Mouse (Mus musculus): Measurements from ENCODE around the gene Nfya. TPM values are rescaled to one million over a fixed set of nuclear protein-coding genes. Genes with fewer than 3 reads are reported as not detected.

Nfya gene
- polyA plus RNA-seq, 1 experiment from 2014 or later: 11.6 TPM

- no peaks in the 10 kb centered on the region for H3K27me3 ChIP-seq
- H3K9me3 ChIP-seq: no peaks in the 10 kb centered on the region
- H3K9ac ChIP-seq: peak overlapping the region; percentile 88
- H3K27ac ChIP-seq (replicated peaks): peak overlapping the region; percentile 96
- peak overlapping the region; percentile 85 for H3K4me2 ChIP-seq
- no peaks in the 10 kb centered on the region for H3K36me3 ChIP-seq
- peak overlapping the region; percentile 64 for H3K4me3 ChIP-seq
- ATAC-seq (ENCODE audit: low FRiP score, low read depth): peak; percentile 38
- WGBS: under 1% methylated on average over 45 of the region's 47 CpGs
- H3K4me1 ChIP-seq (replicated peaks): peaks cover 32% of the 10 kb centered on the region
Measured at GRCm38 (mm10) chr17:48408526-48409291, 997 bp downstream of the Nfya start.

DNA sequence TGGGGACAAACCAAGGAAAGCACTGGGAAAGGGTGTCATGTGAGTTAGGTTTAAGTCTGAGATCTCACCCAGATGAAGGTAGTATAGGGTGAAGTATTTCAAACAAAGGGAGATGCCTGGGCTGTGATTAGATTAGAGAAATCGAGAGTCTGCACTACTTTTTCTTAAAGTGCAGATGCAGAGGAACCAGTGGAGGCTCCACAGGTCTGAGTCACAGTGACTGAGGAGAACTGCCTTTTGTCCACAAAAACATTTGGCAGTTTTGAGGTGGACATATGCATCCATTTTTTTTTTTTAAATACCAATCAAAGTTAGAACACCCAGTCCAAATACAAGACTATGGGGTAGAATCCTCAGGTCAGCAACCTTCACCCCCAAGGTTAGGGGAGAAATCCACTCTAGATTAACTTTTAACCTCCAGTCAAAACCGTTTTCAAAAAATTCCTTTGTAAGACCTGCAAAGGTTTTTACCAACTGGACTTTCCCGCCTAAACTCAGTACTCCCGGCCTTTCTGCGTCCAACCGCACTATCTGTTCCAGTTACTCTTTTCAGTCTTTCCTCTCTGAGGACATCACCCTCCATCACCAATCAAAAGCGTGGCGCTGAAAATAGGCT, 1.7 kb downstream of the Nfya start:
- Histone ChIP-seq H3K27ac (replicated peaks) (peak overlapping the region; percentile 96), H3K9ac (peak overlapping the region; percentile 88), H3K4me1 (replicated peaks) (peaks cover 32% of the 10 kb centered on the region), H3K4me3 (peak overlapping the region; percentile 64), H3K27me3 (no peaks in the 10 kb centered on the region), H3K9me3 (no peaks in the 10 kb centered on the region), H3K4me2 (peak overlapping the region; percentile 85), H3K36me3 (no peaks in the 10 kb centered on the region)
- 12% methylated on average over 8 of the region's 8 CpGs for WGBS
- ATAC-seq (ENCODE audit: low FRiP score, low read depth): no peak

GRCm38 (mm10) chr17:48407154-48407553, 2.6 kb downstream of the Nfya start:
- Histone ChIP-seq H3K9ac (0 out of 2 replicates have a peak overlapping the region, but pooled peaks have one; percentile 2), H3K4me1 (replicated peaks) (peaks cover 32% of the 10 kb centered on the region), H3K27me3 (no peaks in the 10 kb centered on the region), H3K36me3 (no peaks in the 10 kb centered on the region), H3K4me2 (no peak overlapping the region), H3K9me3 (no peaks in the 10 kb centered on the region), H3K4me3 (no peak overlapping the region), H3K27ac (replicated peaks) (no peak overlapping the region)
- 82% methylated on average over 4 of the region's 4 CpGs for WGBS
- no peak for ATAC-seq (ENCODE audit: low FRiP score, low read depth)

- H3K9me3 ChIP-seq: no peaks in the 10 kb centered on the region
- H3K27ac ChIP-seq (replicated peaks): no peak overlapping the region
- peaks cover 18% of the 10 kb centered on the region for H3K4me1 ChIP-seq (replicated peaks)
- ATAC-seq (ENCODE audit: low FRiP score, low read depth): no peak
- H3K4me2 ChIP-seq: no peak overlapping the region
- H3K9ac ChIP-seq: no peak overlapping the region
- H3K27me3 ChIP-seq: no peaks in the 10 kb centered on the region
- WGBS: 92% methylated on average over 1 of the region's 1 CpGs
- no peak overlapping the region for H3K4me3 ChIP-seq
- H3K36me3 ChIP-seq: no peaks in the 10 kb centered on the region
Measured at GRCm38 (mm10) chr17:48404706-48405105, 5.0 kb downstream of the Nfya start.

DNA sequence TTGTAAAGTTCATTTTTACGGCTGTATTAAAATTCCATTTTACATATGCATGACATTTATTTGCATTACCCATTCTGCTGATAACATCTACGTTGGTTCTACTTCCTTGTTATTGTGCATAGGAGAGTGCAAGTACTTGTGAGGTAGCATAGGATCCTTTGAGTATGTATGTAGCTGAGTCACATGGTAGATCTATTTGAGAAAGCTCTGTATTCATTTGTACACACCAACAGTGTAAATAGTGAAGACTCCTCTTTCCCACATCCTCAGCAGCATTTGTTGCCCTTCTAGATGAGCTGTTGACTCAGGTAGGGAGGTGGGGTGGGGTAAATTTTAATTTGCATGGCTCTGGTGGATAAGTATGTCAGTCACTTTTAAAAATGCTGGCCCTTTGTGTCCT, 5.9 kb downstream of the Nfya start:
- ATAC-seq (ENCODE audit: low FRiP score, low read depth): no peak
- 89% methylated on average over 2 of the region's 2 CpGs for WGBS
- no peak overlapping the region for H3K4me3 ChIP-seq
- no peaks in the 10 kb centered on the region for H3K27me3 ChIP-seq
- H3K36me3 ChIP-seq: peaks cover 3% of the 10 kb centered on the region
- H3K9ac ChIP-seq: no peak overlapping the region
- peaks cover 18% of the 10 kb centered on the region for H3K4me1 ChIP-seq (replicated peaks)
- no peak overlapping the region for H3K27ac ChIP-seq (replicated peaks)
- no peak overlapping the region for H3K4me2 ChIP-seq
- no peaks in the 10 kb centered on the region for H3K9me3 ChIP-seq

- Histone ChIP-seq H3K4me3 (no peak overlapping the region), H3K4me1 (replicated peaks) (peaks cover 12% of the 10 kb centered on the region), H3K27me3 (no peaks in the 10 kb centered on the region), H3K4me2 (no peak overlapping the region), H3K36me3 (peaks cover 9% of the 10 kb centered on the region), H3K9ac (no peak overlapping the region), H3K9me3 (no peaks in the 10 kb centered on the region), H3K27ac (replicated peaks) (no peak overlapping the region)
- whole genome bisulfite sequencing: 95% methylated on average over 3 of the region's 3 CpGs
- no peak for ATAC-seq (ENCODE audit: low FRiP score, low read depth)
Measured at GRCm38 (mm10) chr17:48402751-48403150, 7.0 kb downstream of the Nfya start.

GRCm38 (mm10) chr17:48401710-48402109, 8.0 kb downstream of the Nfya start:
- Histone ChIP-seq H3K27ac (replicated peaks) (no peak overlapping the region), H3K4me1 (replicated peaks) (0 out of 2 replicates have a peak, but pooled peaks cover 3% of the 10 kb centered on the region), H3K4me3 (no peak overlapping the region), H3K9me3 (no peaks in the 10 kb centered on the region), H3K27me3 (no peaks in the 10 kb centered on the region), H3K36me3 (peaks cover 9% of the 10 kb centered on the region), H3K4me2 (no peak overlapping the region), H3K9ac (no peak overlapping the region)
- ATAC-seq (ENCODE audit: low FRiP score, low read depth): no peak
- WGBS: 82% methylated on average over 4 of the region's 4 CpGs

- no peak for ATAC-seq (ENCODE audit: low FRiP score, low read depth)
- no peak overlapping the region for H3K4me2 ChIP-seq
- no peak overlapping the region for H3K4me3 ChIP-seq
- peaks cover 80% of the 10 kb centered on the region for H3K36me3 ChIP-seq
- H3K27me3 ChIP-seq: no peaks in the 10 kb centered on the region
- no peak overlapping the region for H3K9ac ChIP-seq
- H3K4me1 ChIP-seq (replicated peaks): no peaks in the 10 kb centered on the region
- no peak overlapping the region for H3K27ac ChIP-seq (replicated peaks)
- WGBS: 92% methylated on average over 3 of the region's 3 CpGs
- no peaks in the 10 kb centered on the region for H3K9me3 ChIP-seq
Measured at GRCm38 (mm10) chr17:48392616-48393015, 17.1 kb downstream of the Nfya start.

GRCm38 (mm10) chr17:48391446-48391845, 18.3 kb downstream of the Nfya start:
- 87% methylated on average over 5 of the region's 5 CpGs for WGBS
- H3K4me3 ChIP-seq: no peak overlapping the region
- peaks cover 90% of the 10 kb centered on the region for H3K36me3 ChIP-seq
- no peak overlapping the region for H3K4me2 ChIP-seq
- H3K27me3 ChIP-seq: no peaks in the 10 kb centered on the region
- H3K9ac ChIP-seq: no peak overlapping the region
- ATAC-seq (ENCODE audit: low FRiP score, low read depth): no peak
- H3K9me3 ChIP-seq: no peaks in the 10 kb centered on the region
- no peak overlapping the region for H3K27ac ChIP-seq (replicated peaks)
- no peaks in the 10 kb centered on the region for H3K4me1 ChIP-seq (replicated peaks)

DNA sequence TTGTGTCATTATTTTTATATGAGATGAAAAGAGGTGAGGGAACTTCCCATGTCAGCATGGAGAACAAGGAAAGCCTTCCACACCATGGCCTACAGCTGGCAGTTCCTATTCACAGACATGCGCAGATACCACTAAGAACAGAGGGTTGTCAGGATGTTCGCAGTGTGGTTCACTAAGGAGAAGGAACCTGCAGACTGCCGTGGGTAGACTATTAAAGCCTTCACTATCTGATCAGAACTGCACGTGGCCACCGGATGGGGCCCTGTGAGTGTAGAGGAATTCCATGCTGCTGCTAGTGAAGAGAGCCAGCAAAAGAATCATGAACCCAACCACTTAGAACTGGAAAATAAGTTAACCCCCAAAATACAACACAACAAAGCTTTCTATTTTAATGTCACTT, 20.3 kb downstream of the Nfya start:
- Histone ChIP-seq H3K4me1 (replicated peaks) (no peaks in the 10 kb centered on the region), H3K27me3 (no peaks in the 10 kb centered on the region), H3K27ac (replicated peaks) (no peak overlapping the region), H3K9ac (no peak overlapping the region), H3K36me3 (peaks cover 81% of the 10 kb centered on the region), H3K9me3 (no peaks in the 10 kb centered on the region), H3K4me2 (no peak overlapping the region), H3K4me3 (no peak overlapping the region)
- no peak for ATAC-seq (ENCODE audit: low FRiP score, low read depth)
- WGBS: 93% methylated on average over 5 of the region's 5 CpGs

GRCm38 (mm10) chr17:48388666-48389065, 21.0 kb downstream of the Nfya start:
- 88% methylated on average over 2 of the region's 2 CpGs for WGBS

DNA sequence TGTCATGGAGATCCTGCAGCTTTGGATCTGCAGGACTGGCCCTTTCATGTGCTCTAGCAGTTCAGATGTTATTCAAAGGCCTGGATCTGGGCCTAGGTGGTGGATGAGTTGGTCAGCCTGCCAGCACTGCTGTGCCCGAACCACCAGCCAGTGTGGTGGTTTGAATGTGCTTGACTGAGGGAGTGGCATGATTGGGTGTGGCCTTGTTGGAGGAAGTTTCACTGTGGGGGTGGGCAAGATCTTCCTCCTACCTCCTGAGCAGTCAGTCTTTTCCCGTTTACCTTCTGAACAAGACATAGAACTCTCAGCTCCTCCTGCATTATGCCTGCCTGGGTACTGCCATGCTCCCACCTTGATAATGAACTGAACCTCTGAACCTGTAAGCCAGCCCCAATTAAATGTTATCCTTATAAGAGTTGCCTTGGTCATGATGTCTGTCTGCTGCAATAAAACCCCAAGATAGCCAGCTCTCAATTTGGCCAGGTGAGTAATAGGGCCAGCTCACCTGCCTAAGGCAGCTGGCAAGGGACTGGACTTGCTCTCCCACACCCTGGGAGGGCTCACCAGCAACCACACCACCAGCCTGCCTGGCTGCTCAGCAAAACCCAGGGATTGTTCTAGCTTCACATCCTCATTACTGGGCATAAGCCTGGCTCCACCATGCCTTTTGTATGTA, 23.8 kb downstream of the Nfya start:
- no peaks in the 10 kb centered on the region for H3K4me1 ChIP-seq (replicated peaks)
- H3K36me3 ChIP-seq: peaks cover 46% of the 10 kb centered on the region
- no peak overlapping the region for H3K4me3 ChIP-seq
- H3K4me2 ChIP-seq: no peak overlapping the region
- H3K9ac ChIP-seq: no peak overlapping the region
- H3K9me3 ChIP-seq: no peaks in the 10 kb centered on the region
- no peak for ATAC-seq (ENCODE audit: low FRiP score, low read depth)
- 77% methylated on average over 2 of the region's 2 CpGs for WGBS
- no peak overlapping the region for H3K27ac ChIP-seq (replicated peaks)
- no peaks in the 10 kb centered on the region for H3K27me3 ChIP-seq

More at GRCm38 (mm10) chr17:48388666-48389065, 21.0 kb downstream of the Nfya start:
- H3K27me3 ChIP-seq: no peaks in the 10 kb centered on the region
- H3K36me3 ChIP-seq: peaks cover 74% of the 10 kb centered on the region
- H3K9me3 ChIP-seq: no peaks in the 10 kb centered on the region
- ATAC-seq (ENCODE audit: low FRiP score, low read depth): no peak
- H3K4me2 ChIP-seq: no peak overlapping the region
- no peaks in the 10 kb centered on the region for H3K4me1 ChIP-seq (replicated peaks)
- no peak overlapping the region for H3K9ac ChIP-seq
- H3K4me3 ChIP-seq: no peak overlapping the region
- H3K27ac ChIP-seq (replicated peaks): no peak overlapping the region

Data from hindbrain, embryonic 15.5 days (tissue).